In genomic region chr7:24605561-24605960, GRCm38 (mm10) we compare ENCODE assay signal across 21 mouse cellular contexts. TPM values are rescaled to one million over a fixed set of nuclear protein-coding genes. Genes with fewer than 3 reads are reported as not detected.
"Had no signal": no experiment of that assay in that cellular context is flagged by ENCODE, and none has a peak within 500 bp of the region (broad histone marks: within the 10 kb centered on the region; RNA-seq: fewer than 3 reads in every experiment).

No protein-coding gene starts in this region.

- DNase-seq: layer of hippocampus, adult 9-11 months; lung, embryonic 14.5 days; lung, postnatal 14 days; lung, postnatal 4 days; midbrain, embryonic 14.5 days; right cerebral cortex, adult 18-20 months; right cerebral cortex, postnatal 25 days; spleen, adult 18-20 months; thymus, adult 18-20 months; thymus, postnatal 14 days; thymus, postnatal 4 days had no signal

- H3K9ac ChIP-seq: liver, embryonic 15.5 days; lung, embryonic 14.5 days; neural tube, embryonic 12.5 days; neural tube, embryonic 15.5 days; stomach, embryonic 15.5 days had no signal

- H3K4me2 ChIP-seq: liver, embryonic 11.5 days; liver, embryonic 15.5 days; lung, embryonic 14.5 days; midbrain, embryonic 11.5 days; neural tube, embryonic 12.5 days; neural tube, embryonic 15.5 days; stomach, embryonic 15.5 days had no signal

- H3K4me3 ChIP-seq: layer of hippocampus, adult 2 months; liver, embryonic 15.5 days; neural tube, embryonic 12.5 days; neural tube, embryonic 15.5 days; stomach, embryonic 15.5 days had no signal

- H3K27ac ChIP-seq: kidney, postnatal 0 days; layer of hippocampus, adult 2 months; liver, embryonic 15.5 days; neural tube, embryonic 12.5 days; neural tube, embryonic 15.5 days; stomach, embryonic 15.5 days had no signal

- H3K36me3 ChIP-seq: liver, embryonic 15.5 days; neural tube, embryonic 12.5 days; neural tube, embryonic 15.5 days; stomach, embryonic 15.5 days had no signal

- H3K9me3 ChIP-seq: liver, embryonic 15.5 days; neural tube, embryonic 12.5 days; neural tube, embryonic 15.5 days; stomach, embryonic 15.5 days had no signal

RNA-seq across cellular contexts. Expression of gene Phldb3, which starts 5.0 kb away (rescaled TPM):
- polyA plus RNA-seq: midbrain, embryonic 11.5 days; midbrain, embryonic 14.5 days; neural tube, embryonic 12.5 days; neural tube, embryonic 15.5 days had no signal

RNA-seq across cellular contexts. Expression of gene Zfp575, which starts 18.1 kb away (rescaled TPM):
- total RNA-seq: megakaryocyte-erythroid progenitor cell, adult 5-6 weeks had no signal

RNA-seq across cellular contexts. Expression of gene Lypd3, which starts 30.8 kb away (rescaled TPM):
- total RNA-seq: megakaryocyte progenitor cell, adult 5-6 weeks; megakaryocyte-erythroid progenitor cell, adult 5-6 weeks had no signal
- polyA plus RNA-seq: liver, embryonic 15.5 days had no signal
